In genomic region chr1:159911006-159911405, GRCm38 (mm10) we compare ENCODE assay signal across 8 mouse cellular contexts.
DNase-seq lines count a peak whose midpoint lies in the region; ATAC-seq lines count a peak whose summit lies in the region.
"Had no signal": no experiment of that assay in that cellular context is flagged by ENCODE, and none has a peak within 500 bp of the region (broad histone marks: within the 10 kb centered on the region; RNA-seq: fewer than 3 reads in every experiment).

No protein-coding gene starts in this region.

- peaks cover 6% of the 10 kb centered on the region; the same call in 1 of the 2 replicates for H3K4me1 ChIP-seq in midbrain, embryonic 14.5 days (ENCODE audit: control insufficient read depth, insufficient read depth, low read length)
- peaks cover 3% of the 10 kb centered on the region for H3K4me1 ChIP-seq in midbrain, embryonic 15.5 days
- no peaks in the 10 kb centered on the region for H3K4me1 ChIP-seq in kidney, embryonic 15.5 days
- peaks cover 3% of the 10 kb centered on the region; the same call in 1 of the 2 replicates for H3K4me1 ChIP-seq in megakaryocyte, embryonic 14.5 days

- no peak overlapping the region for H3K9ac ChIP-seq in midbrain, embryonic 14.5 days (replicated peaks; ENCODE audit: low read length)
- H3K9ac ChIP-seq in midbrain, embryonic 15.5 days = no peak overlapping the region
- H3K9ac ChIP-seq in kidney, embryonic 15.5 days = no peak overlapping the region
- H3K9ac ChIP-seq: heart, embryonic 13.5 days had no signal

- H3K36me3 ChIP-seq in midbrain, embryonic 14.5 days (ENCODE audit: control insufficient read depth, insufficient read depth, low read length) = no peaks in the 10 kb centered on the region
- no peaks in the 10 kb centered on the region for H3K36me3 ChIP-seq in midbrain, embryonic 15.5 days (replicated peaks)
- H3K36me3 ChIP-seq in kidney, embryonic 15.5 days = no peaks in the 10 kb centered on the region
- H3K36me3 ChIP-seq in megakaryocyte, embryonic 14.5 days (replicated peaks; ENCODE audit: low read length) = no peaks in the 10 kb centered on the region
- H3K36me3 ChIP-seq: heart, embryonic 13.5 days had no signal

- H3K27me3 ChIP-seq in midbrain, embryonic 14.5 days (ENCODE audit: control insufficient read depth, insufficient read depth, low read length) = no peaks in the 10 kb centered on the region
- no peaks in the 10 kb centered on the region for H3K27me3 ChIP-seq in midbrain, embryonic 15.5 days (replicated peaks)
- H3K27me3 ChIP-seq in kidney, embryonic 15.5 days = no peaks in the 10 kb centered on the region
- peaks cover 9% of the 10 kb centered on the region for H3K27me3 ChIP-seq in megakaryocyte, embryonic 14.5 days (replicated peaks)
- H3K27me3 ChIP-seq: heart, embryonic 13.5 days had no signal

- WGBS in midbrain, embryonic 14.5 days = 54% methylated on average over 5 of the region's 5 CpGs
- WGBS in midbrain, embryonic 15.5 days = 43% methylated on average over 5 of the region's 5 CpGs
- WGBS in kidney, embryonic 15.5 days = 46% methylated on average over 5 of the region's 5 CpGs

- H3K4me3 ChIP-seq in midbrain, embryonic 14.5 days (replicated peaks; ENCODE audit: low read depth, low read length) = no peak overlapping the region
- H3K4me3 ChIP-seq in midbrain, embryonic 15.5 days = no peak overlapping the region
- no peak overlapping the region for H3K4me3 ChIP-seq in kidney, embryonic 15.5 days (replicated peaks)
- H3K4me3 ChIP-seq in megakaryocyte, embryonic 14.5 days (replicated peaks) = peak overlapping the region; percentile 19
- H3K4me3 ChIP-seq: heart, embryonic 13.5 days had no signal

- no peaks in the 10 kb centered on the region for H3K9me3 ChIP-seq in midbrain, embryonic 14.5 days (ENCODE audit: control insufficient read depth, low read length)
- H3K9me3 ChIP-seq in midbrain, embryonic 15.5 days = no peaks in the 10 kb centered on the region
- no peaks in the 10 kb centered on the region for H3K9me3 ChIP-seq in kidney, embryonic 15.5 days (replicated peaks)
- H3K9me3 ChIP-seq in megakaryocyte, embryonic 14.5 days = no peaks in the 10 kb centered on the region
- H3K9me3 ChIP-seq: heart, embryonic 13.5 days had no signal

- H3K4me2 ChIP-seq in midbrain, embryonic 14.5 days (ENCODE audit: low read length) = no peak overlapping the region
- H3K4me2 ChIP-seq in midbrain, embryonic 15.5 days = no peak overlapping the region
- H3K4me2 ChIP-seq in kidney, embryonic 15.5 days = no peak overlapping the region
- H3K4me2 ChIP-seq: heart, embryonic 13.5 days had no signal

- no peak for ATAC-seq in midbrain, embryonic 14.5 days (ENCODE audit: low FRiP score, low TSS enrichment)
- no peak for ATAC-seq in midbrain, embryonic 15.5 days (replicated peaks)
- 0 out of 2 replicates have a peak, but pooled peaks have one; percentile 64 for ATAC-seq in kidney, embryonic 15.5 days (replicated peaks; ENCODE audit: low FRiP score)

- peak; percentile 36 for DNase-seq in midbrain, embryonic 14.5 days
- DNase-seq in ZHBTc4 (ENCODE audit: low read depth, low spot score) = peak; percentile 54
- peak; percentile 20 for DNase-seq in embryo, embryonic 11.5 days (ENCODE audit: low read depth, low spot score)
- peak; percentile 57 to 62 for DNase-seq in thymus, postnatal 36 days

- no peak overlapping the region for H3K27ac ChIP-seq in midbrain, embryonic 14.5 days (replicated peaks; ENCODE audit: low read depth, low read length)
- no peak overlapping the region for H3K27ac ChIP-seq in midbrain, embryonic 15.5 days
- H3K27ac ChIP-seq in kidney, embryonic 15.5 days = no peak overlapping the region
- H3K27ac ChIP-seq: heart, embryonic 13.5 days had no signal
